Mouse (Mus musculus): ENCODE results near the gene Large1. TPM values are rescaled to one million over a fixed set of nuclear protein-coding genes. Genes with fewer than 3 reads are reported as not detected.

Large1 gene
- polyA plus RNA-seq, 1 experiment from 2014 or later: 17.1 TPM

Small RNA genes within 50 kb of the gene (microRNA-seq; reads per million reads assigned to microRNA genes)
- 0.52 reads per million for gene Mir28b

Data from neural tube, embryonic 15.5 days (tissue).